Comparison of ENCODE assay signal across 15 mouse cellular contexts in genomic region chr3:46225018-46225417, GRCm38 (mm10).
"Had no signal": no experiment of that assay in that cellular context is flagged by ENCODE, and none has a peak within 500 bp of the region (broad histone marks: within the 10 kb centered on the region; RNA-seq: fewer than 3 reads in every experiment).

No protein-coding gene starts in this region.

- H3K27ac ChIP-seq: neural tube, embryonic 15.5 days; stomach, embryonic 15.5 days; stomach, postnatal 0 days had no signal

- H3K9ac ChIP-seq: neural tube, embryonic 15.5 days; stomach, embryonic 15.5 days had no signal

- H3K4me2 ChIP-seq: neural tube, embryonic 15.5 days; stomach, embryonic 15.5 days had no signal

- H3K4me1 ChIP-seq: neural tube, embryonic 15.5 days; stomach, embryonic 15.5 days had no signal

- H3K9me3 ChIP-seq: stomach, embryonic 15.5 days had no signal

- H3K36me3 ChIP-seq: neural tube, embryonic 15.5 days; stomach, embryonic 15.5 days had no signal

- H3K4me3 ChIP-seq: neural tube, embryonic 15.5 days; stomach, embryonic 15.5 days had no signal

- H3K27me3 ChIP-seq: neural tube, embryonic 15.5 days; stomach, embryonic 15.5 days had no signal

- DNase-seq: retina, postnatal 1 day; right cerebral cortex, adult 18-20 months; right cerebral cortex, postnatal 14 days; right cerebral cortex, postnatal 25 days; right cerebral cortex, postnatal 4 days; spleen, adult 18-20 months; thymus, adult 18-20 months; thymus, adult 2 months; thymus, postnatal 14 days; thymus, postnatal 25 days; thymus, postnatal 36 days; thymus, postnatal 4 days had no signal
